Mouse (Mus musculus) C2C12 (cell line): Measurements from ENCODE around the gene Abcc6.

Experiments used
- CTCF ChIP-seq: IDR thresholded peaks from one replicate; pipeline ENCODE4 v1.5.1; 2011; ENCODE audit not compliant: control insufficient read depth, insufficient read depth, insufficient read length
- MAX ChIP-seq: IDR thresholded peaks from one replicate; pipeline ENCODE4 v1.6.1; 2011; ENCODE audit warnings: mild to moderate bottlenecking, control low read depth
- MYOD1 ChIP-seq: IDR thresholded peaks from one replicate; pipeline ENCODE4 v1.6.1; 2011; ENCODE audit warnings: low read depth; ENCODE audit not compliant: control insufficient read depth, insufficient read length
- MYOG ChIP-seq: IDR thresholded peaks from one replicate; pipeline ENCODE4 v1.6.1; 2011; ENCODE audit not compliant: control insufficient read depth, insufficient read length; ENCODE audit errors: extremely low read depth
- USF1 ChIP-seq: IDR thresholded peaks from one replicate; pipeline ENCODE4 v1.6.1; 2011; ENCODE audit warnings: low read depth, mild to moderate bottlenecking, control low read depth, moderate library complexity

GRCm38 (mm10) chr7:46021951-46022350 is 8.2 kb downstream of the Abcc6 start:
- TF ChIP-seq USF1 (no peak), CTCF (no peak), MAX (no peak), MYOD1 (no peak), MYOG (no peak)
